Mouse (Mus musculus) midbrain, embryonic 10.5 days (tissue): ENCODE data around the gene Frk. TPM values are rescaled to one million over a fixed set of nuclear protein-coding genes. Genes with fewer than 3 reads are reported as not detected.
A peak's percentile ranks its signal among the peaks of the same experiment; 100 is the strongest.
"Not testable (repeated sequence)": the region's sequence is repeated elsewhere in the genome, so short reads cannot be mapped to it uniquely, and the experiment has no call there.

Source experiments
- DNase-seq: peaks from one replicate; pipeline ENCODE4 v3.0.0-alpha.2; 2017; ENCODE audit warnings: low spot score
- H3K27ac ChIP-seq: fragments of 300-500 bp; sonication (generic); replicated peaks from 2 replicates; pipeline ENCODE4 v1.5.1; 2016; ENCODE audit warnings: mild to moderate bottlenecking
- H3K27me3 ChIP-seq: fragments of 300-500 bp; sonication (generic); 2 replicates; pipeline ENCODE4 v1.6.1; 2016; ENCODE audit warnings: low read depth, mild to moderate bottlenecking; ENCODE audit not compliant: poor library complexity, severe bottlenecking
- H3K36me3 ChIP-seq: fragments of 300-500 bp; sonication (generic); 2 replicates; pipeline ENCODE4 v1.6.1; 2016; ENCODE audit warnings: mild to moderate bottlenecking, moderate library complexity
- H3K4me1 ChIP-seq: fragments of 300-500 bp; sonication (generic); 2 replicates; pipeline ENCODE4 v1.6.1; 2016
- H3K4me3 ChIP-seq: fragments of 300-500 bp; sonication (generic); 2 replicates; pipeline ENCODE4 v1.5.1; 2016; ENCODE audit warnings: mild to moderate bottlenecking, moderate library complexity
- H3K9me3 ChIP-seq: fragments of 300-500 bp; sonication (generic); replicated peaks from 2 replicates; pipeline ENCODE4 v1.6.1; 2016; ENCODE audit warnings: mild to moderate bottlenecking
- WGBS: fragments of 180-500 bp; shearing (Covaris S2); methylation state at CpG from one replicate; pipeline ENCODE4 v1.1.7; 2016; 5-methylcytosine and 5-hydroxymethylcytosine counted together
- polyA plus RNA-seq: library from polyadenylated mRNA; unstranded; fragments of >200 nt; fragmentation: Nextera tagmentation; extraction: Ambion mirVana; gene quantifications from 2 replicates; pipeline ENCODE4 v1.2.1, GENCODE M21; 2016

Frk gene
- 1.7 and 1.8 TPM in 2 replicates for polyA plus RNA-seq

DNA sequence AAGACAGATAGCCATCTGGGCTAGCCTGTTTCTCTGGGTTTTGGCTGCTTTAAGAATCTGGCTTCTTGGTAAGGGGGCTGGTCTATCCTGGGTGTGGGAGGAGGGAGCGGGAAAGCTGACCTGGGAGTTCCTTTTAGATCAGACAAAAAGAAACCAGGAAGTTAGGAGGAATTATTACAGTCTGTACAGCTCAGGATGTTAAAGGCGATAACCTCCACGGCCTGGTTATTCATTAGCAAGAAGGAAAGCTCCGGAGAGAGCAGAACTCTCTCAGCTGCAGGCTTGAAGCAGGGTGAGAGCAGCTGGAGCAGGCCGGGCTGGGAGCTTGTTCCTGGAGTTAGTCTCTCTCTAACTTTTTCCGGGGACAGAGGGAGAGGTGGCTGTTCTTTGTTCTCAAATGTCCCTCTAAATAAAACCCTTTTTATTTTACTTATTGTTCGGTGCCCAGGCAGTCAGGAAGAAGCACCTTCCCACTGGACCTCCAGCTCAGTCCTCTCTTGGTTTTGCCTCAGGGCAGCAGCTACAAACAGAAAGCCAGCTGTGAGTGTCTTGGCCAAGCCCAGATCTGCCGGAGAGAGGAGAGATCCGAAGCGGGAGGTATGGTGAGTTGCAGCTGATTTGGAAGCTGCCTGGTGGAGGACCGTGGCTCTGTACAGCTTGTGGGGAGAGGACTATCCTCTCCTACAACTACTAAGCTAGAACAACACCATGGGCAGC, at the start of gene Frk:
Gene Frk (plus strand): TSS at position 103 of the 717 bp plus-strand sequence.
- Histone ChIP-seq H3K4me3 (no peak within 1 kb of the TSS), H3K27ac (no peak within 1 kb of the TSS), H3K9me3 (no peaks in the 10 kb centered on the region), H3K27me3 (no peaks in the 10 kb centered on the region), H3K36me3 (no peaks in the 10 kb centered on the region), H3K4me1 (peaks cover 3% of the 10 kb centered on the region; the same call in 1 of the 2 replicates)
- 54% methylated on average over 11 of the region's 11 CpGs for WGBS
- peak; percentile 15 for DNase-seq

GRCm38 (mm10) chr10:34434191-34434590, 49.0 kb upstream of the Frk start:
- not testable (repeated sequence) for DNase-seq, H3K4me3 ChIP-seq, H3K36me3 ChIP-seq, H3K4me1 ChIP-seq, H3K9me3 ChIP-seq, H3K27ac ChIP-seq, H3K27me3 ChIP-seq
- WGBS, result 97% methylated on average over 9 of the region's 14 CpGs

- H3K4me3 ChIP-seq, result no peak overlapping the region
- WGBS, result 81% methylated on average over 1 of the region's 1 CpGs
- H3K27me3 ChIP-seq, result no peaks in the 10 kb centered on the region
- H3K36me3 ChIP-seq, result no peaks in the 10 kb centered on the region
- H3K27ac ChIP-seq, result no peak overlapping the region
- DNase-seq, result no peak
- H3K9me3 ChIP-seq, result no peaks in the 10 kb centered on the region
- 0 out of 2 replicates have a peak, but pooled peaks cover 3% of the 10 kb centered on the region for H3K4me1 ChIP-seq
Observed at GRCm38 (mm10) chr10:34449469-34449868, 33.7 kb upstream of the Frk start.

DNA sequence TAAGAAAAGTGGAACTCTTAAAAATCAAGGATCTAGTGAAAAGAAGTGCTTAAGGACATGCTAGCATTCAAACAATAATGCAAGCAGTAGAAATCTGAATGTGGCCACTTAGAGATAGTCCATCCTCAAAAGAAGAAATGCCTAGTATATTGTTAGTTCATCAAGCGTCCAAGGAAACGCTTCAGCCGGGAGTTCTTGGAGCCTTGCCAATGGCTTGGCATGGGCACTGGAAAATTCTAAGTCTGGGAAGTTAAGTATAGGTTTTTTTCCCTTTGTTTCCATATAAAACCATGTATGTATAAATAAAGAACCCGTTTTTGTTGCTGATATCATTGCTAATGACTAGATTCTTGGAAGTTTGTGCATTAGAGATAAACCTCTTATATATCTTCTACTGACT, 21.7 kb upstream of the Frk start:
- Histone ChIP-seq H3K36me3 (no peaks in the 10 kb centered on the region), H3K27me3 (no peaks in the 10 kb centered on the region), H3K27ac (no peak overlapping the region), H3K4me3 (no peak overlapping the region), H3K4me1 (no peaks in the 10 kb centered on the region), H3K9me3 (no peaks in the 10 kb centered on the region)
- DNase-seq, result no peak
- 87% methylated on average over 4 of the region's 4 CpGs for WGBS

DNA sequence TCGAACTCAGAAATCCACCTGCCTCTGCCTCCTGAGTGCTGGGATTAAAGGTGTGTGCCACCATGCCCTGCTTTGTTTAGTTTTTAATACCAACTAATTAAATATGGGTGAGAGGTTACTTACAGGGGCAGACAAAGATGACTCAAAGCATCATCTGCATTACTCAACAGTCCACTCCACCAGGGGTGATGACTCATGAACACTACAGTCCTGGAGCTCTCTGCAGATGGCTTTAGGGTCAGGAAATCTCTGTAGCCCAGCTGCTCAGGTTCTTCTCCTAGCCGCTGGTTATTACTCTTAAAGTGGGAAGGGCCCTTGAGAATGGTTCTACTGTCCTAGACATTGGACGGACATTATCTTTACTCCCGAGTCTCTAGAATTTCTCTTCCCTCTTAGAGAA, 18.9 kb upstream of the Frk start:
- no peak overlapping the region for H3K4me3 ChIP-seq
- no peaks in the 10 kb centered on the region for H3K9me3 ChIP-seq
- H3K4me1 ChIP-seq, result no peaks in the 10 kb centered on the region
- WGBS, result 87% methylated on average over 4 of the region's 4 CpGs
- no peaks in the 10 kb centered on the region for H3K36me3 ChIP-seq
- no peaks in the 10 kb centered on the region for H3K27me3 ChIP-seq
- no peak for DNase-seq
- no peak overlapping the region for H3K27ac ChIP-seq

GRCm38 (mm10) chr10:34469037-34469436, 14.2 kb upstream of the Frk start:
- 45% methylated on average over 2 of the region's 2 CpGs for WGBS
- no peak for DNase-seq
- H3K4me3 ChIP-seq, result no peak overlapping the region

GRCm38 (mm10) chr10:34479942-34480455, 3.2 kb upstream of the Frk start:
- Histone ChIP-seq H3K36me3 (no peaks in the 10 kb centered on the region), H3K27me3 (no peaks in the 10 kb centered on the region), H3K9me3 (no peaks in the 10 kb centered on the region), H3K4me3 (no peak overlapping the region), H3K4me1 (peaks cover 3% of the 10 kb centered on the region; the same call in 1 of the 2 replicates), H3K27ac (no peak overlapping the region)
- DNase-seq, result no peak
- 89% methylated on average over 4 of the region's 4 CpGs for WGBS

More at GRCm38 (mm10) chr10:34469037-34469436, 14.2 kb upstream of the Frk start:
- no peaks in the 10 kb centered on the region for H3K36me3 ChIP-seq
- no peak overlapping the region for H3K27ac ChIP-seq
- H3K27me3 ChIP-seq, result no peaks in the 10 kb centered on the region
- no peaks in the 10 kb centered on the region for H3K9me3 ChIP-seq
- H3K4me1 ChIP-seq, result no peaks in the 10 kb centered on the region

DNA sequence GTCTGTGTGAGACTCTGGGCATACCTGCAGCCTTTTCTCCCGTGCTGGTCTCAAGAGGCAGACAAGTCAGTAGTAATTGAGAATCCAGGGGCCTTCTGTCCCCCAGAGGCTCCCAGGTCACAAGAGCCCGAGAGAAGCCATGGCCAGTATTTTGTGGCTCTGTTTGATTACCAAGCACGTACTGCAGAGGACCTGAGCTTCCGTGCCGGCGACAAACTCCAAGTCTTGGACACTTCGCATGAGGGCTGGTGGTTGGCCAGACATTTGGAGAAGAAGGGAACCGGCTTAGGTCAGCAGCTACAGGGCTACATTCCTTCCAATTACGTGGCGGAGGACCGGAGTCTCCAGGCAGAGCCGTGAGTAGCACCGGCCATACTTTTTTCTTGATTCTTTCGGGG, 814 bp downstream of the Frk start:
- H3K9me3 ChIP-seq, result no peaks in the 10 kb centered on the region
- H3K4me3 ChIP-seq, result no peak overlapping the region
- no peak for DNase-seq
- H3K4me1 ChIP-seq, result peaks cover 3% of the 10 kb centered on the region; the same call in 1 of the 2 replicates
- H3K27ac ChIP-seq, result no peak overlapping the region
- 84% methylated on average over 14 of the region's 14 CpGs for WGBS
- no peaks in the 10 kb centered on the region for H3K27me3 ChIP-seq
- H3K36me3 ChIP-seq, result no peaks in the 10 kb centered on the region

GRCm38 (mm10) chr10:34485079-34485478, 1.9 kb downstream of the Frk start:
- no peaks in the 10 kb centered on the region for H3K9me3 ChIP-seq
- no peaks in the 10 kb centered on the region for H3K36me3 ChIP-seq
- 70% methylated on average over 4 of the region's 4 CpGs for WGBS
- no peak for DNase-seq
- H3K4me3 ChIP-seq, result no peak overlapping the region
- H3K27me3 ChIP-seq, result no peaks in the 10 kb centered on the region
- no peak overlapping the region for H3K27ac ChIP-seq
- H3K4me1 ChIP-seq, result no peaks in the 10 kb centered on the region

DNA sequence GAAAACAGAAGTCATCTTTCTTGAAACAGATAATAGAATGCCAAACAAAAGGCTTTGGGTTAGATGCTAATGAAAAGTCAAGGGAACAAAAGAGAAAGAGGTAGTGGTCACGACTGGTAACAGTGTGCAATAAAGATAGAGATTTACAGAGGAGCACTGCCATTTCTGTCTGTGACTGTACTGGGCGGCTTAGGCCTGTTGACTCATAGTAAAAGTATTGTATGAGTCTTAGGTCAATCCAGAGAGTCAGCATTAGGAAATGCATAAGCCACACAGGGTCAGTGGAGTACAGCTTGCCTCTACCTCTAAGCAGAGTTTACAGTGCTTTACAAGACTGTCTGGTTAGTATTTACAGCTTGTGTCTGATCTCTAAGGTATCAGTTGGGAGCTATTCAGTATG, 24.6 kb downstream of the Frk start:
- 81% methylated on average over 2 of the region's 2 CpGs for WGBS
- DNase-seq, result no peak

GRCm38 (mm10) chr10:34508593-34508992, 25.4 kb downstream of the Frk start:
- H3K9me3 ChIP-seq, result no peaks in the 10 kb centered on the region
- H3K27me3 ChIP-seq, result no peaks in the 10 kb centered on the region
- H3K4me3 ChIP-seq, result no peak overlapping the region
- DNase-seq, result no peak
- H3K27ac ChIP-seq, result no peak overlapping the region
- H3K36me3 ChIP-seq, result no peaks in the 10 kb centered on the region
- WGBS, result 86% methylated on average over 1 of the region's 1 CpGs
- H3K4me1 ChIP-seq, result no peaks in the 10 kb centered on the region

More for the DNA sequence above, 24.6 kb downstream of the Frk start:
- no peak overlapping the region for H3K4me3 ChIP-seq
- H3K27ac ChIP-seq, result no peak overlapping the region
- no peaks in the 10 kb centered on the region for H3K36me3 ChIP-seq
- H3K27me3 ChIP-seq, result no peaks in the 10 kb centered on the region
- H3K9me3 ChIP-seq, result no peaks in the 10 kb centered on the region
- H3K4me1 ChIP-seq, result no peaks in the 10 kb centered on the region

- Histone ChIP-seq H3K27me3 (no peaks in the 10 kb centered on the region), H3K9me3 (no peaks in the 10 kb centered on the region), H3K27ac (no peak overlapping the region), H3K36me3 (no peaks in the 10 kb centered on the region), H3K4me3 (no peak overlapping the region), H3K4me1 (no peaks in the 10 kb centered on the region)
- no peak for DNase-seq
- 90% methylated on average over 2 of the region's 2 CpGs for WGBS
Observed at GRCm38 (mm10) chr10:34509256-34509655, 26.1 kb downstream of the Frk start.

GRCm38 (mm10) chr10:34511192-34511591, 28.0 kb downstream of the Frk start:
- WGBS, result 90% methylated on average over 3 of the region's 3 CpGs

More at GRCm38 (mm10) chr10:34511192-34511591, 28.0 kb downstream of the Frk start:
- Histone ChIP-seq H3K27ac (no peak overlapping the region), H3K9me3 (no peaks in the 10 kb centered on the region), H3K36me3 (no peaks in the 10 kb centered on the region), H3K4me3 (no peak overlapping the region), H3K27me3 (no peaks in the 10 kb centered on the region), H3K4me1 (no peaks in the 10 kb centered on the region)
- DNase-seq, result no peak
